ENCODE assay signal across 17 mouse cellular contexts in genomic region chr2:110007423-110008267, GRCm38 (mm10). TPM values are rescaled to one million over a fixed set of nuclear protein-coding genes. Genes with fewer than 3 reads are reported as not detected.
DNase-seq lines count a peak whose midpoint lies in the region; ATAC-seq and TF ChIP-seq lines count a peak whose summit lies in the region.
"Had no signal": no experiment of that assay in that cellular context is flagged by ENCODE, and none has a peak within 500 bp of the region (broad histone marks: within the 10 kb centered on the region; RNA-seq: fewer than 3 reads in every experiment).

No protein-coding gene starts in this region.

- peak; percentile 29 for DNase-seq in lung, embryonic 14.5 days
- no peak for DNase-seq in lung, postnatal 4 days
- peak; percentile 58 for DNase-seq in liver, postnatal 0 days
- no peak for DNase-seq in B cell, adult 2 months
- DNase-seq in testis, postnatal 14 days (ENCODE audit: low spot score) = no peak
- DNase-seq in forebrain, embryonic 11.5 days (ENCODE audit: low spot score) = no peak
- DNase-seq: adrenal gland, postnatal 36 days; cerebellum, adult 11 months; heart, adult 18-20 months; layer of hippocampus, adult 9-11 months; left cerebral cortex, postnatal 4 days; thymus, postnatal 36 days had no signal

- peak; percentile 79 for TF ChIP-seq EP300 in liver, postnatal 0 days (IDR thresholded peaks at IDR 0.05; ENCODE audit: low read depth)

- H3K4me3 ChIP-seq in lung, embryonic 14.5 days (ENCODE audit: low read depth, low read length) = no peak overlapping the region
- H3K4me3 ChIP-seq in intestine, embryonic 16.5 days (ENCODE audit: low read length) = no peak overlapping the region
- no peak overlapping the region for H3K4me3 ChIP-seq in liver, postnatal 0 days (ENCODE audit: low read depth, low read length)
- H3K4me3 ChIP-seq in forebrain, embryonic 11.5 days (ENCODE audit: low read depth, low read length) = no peak overlapping the region
- H3K4me3 ChIP-seq: megakaryocyte, embryonic 14.5 days had no signal

- no peak overlapping the region for H3K9ac ChIP-seq in lung, embryonic 14.5 days
- H3K9ac ChIP-seq in intestine, embryonic 16.5 days (ENCODE audit: low read depth, low read length) = no peak overlapping the region
- no peak overlapping the region for H3K9ac ChIP-seq in liver, postnatal 0 days (replicated peaks)
- H3K9ac ChIP-seq in forebrain, embryonic 11.5 days (ENCODE audit: low read length) = no peak overlapping the region

- 0 out of 2 replicates have a peak, but pooled peaks cover 2% of the 10 kb centered on the region for H3K36me3 ChIP-seq in lung, embryonic 14.5 days (ENCODE audit: insufficient read depth)
- H3K36me3 ChIP-seq in intestine, embryonic 16.5 days (ENCODE audit: control insufficient read depth, insufficient read depth, low read length) = peaks cover 20% of the 10 kb centered on the region
- H3K36me3 ChIP-seq in liver, postnatal 0 days (replicated peaks; ENCODE audit: insufficient read depth, low read length) = peaks cover 7% of the 10 kb centered on the region; the same call in 1 of the 2 replicates
- H3K36me3 ChIP-seq in forebrain, embryonic 11.5 days (ENCODE audit: control insufficient read depth, insufficient read depth, low read length) = no peaks in the 10 kb centered on the region

- no peak for ATAC-seq in lung, embryonic 14.5 days (ENCODE audit: insufficient read depth)
- ATAC-seq in common myeloid progenitor, adult 5-6 weeks (replicated peaks; ENCODE audit: low read depth, poor library complexity, severe bottlenecking) = peak; percentile 66
- peak; percentile 66 for ATAC-seq in intestine, embryonic 16.5 days
- peak; percentile 78 for ATAC-seq in liver, postnatal 0 days
- no peak for ATAC-seq in forebrain, embryonic 11.5 days (replicated peaks; ENCODE audit: low FRiP score)
- ATAC-seq: activated CD4-positive, CD25-positive, alpha-beta regulatory T cell, adult 4 months had no signal

- H3K27ac ChIP-seq in lung, embryonic 14.5 days (ENCODE audit: low read depth) = no peak overlapping the region
- no peak overlapping the region for H3K27ac ChIP-seq in intestine, embryonic 16.5 days (ENCODE audit: low read length)
- no peak overlapping the region for H3K27ac ChIP-seq in liver, postnatal 0 days (ENCODE audit: low read depth)
- no peak overlapping the region for H3K27ac ChIP-seq in forebrain, embryonic 11.5 days (ENCODE audit: low read depth, low read length)
- H3K27ac ChIP-seq: kidney, postnatal 0 days had no signal

- TF ChIP-seq CTCF in lung, embryonic 14.5 days (IDR thresholded peaks at IDR 0.05; ENCODE audit: low read depth) = no peak
- TF ChIP-seq CTCF in liver, postnatal 0 days (IDR thresholded peaks at IDR 0.05; ENCODE audit: low read depth) = no peak

- H3K9me3 ChIP-seq in lung, embryonic 14.5 days (ENCODE audit: low read depth, low read length) = no peaks in the 10 kb centered on the region
- no peaks in the 10 kb centered on the region for H3K9me3 ChIP-seq in intestine, embryonic 16.5 days (ENCODE audit: control insufficient read depth, low read length)
- no peaks in the 10 kb centered on the region for H3K9me3 ChIP-seq in liver, postnatal 0 days (ENCODE audit: low read length)
- no peaks in the 10 kb centered on the region for H3K9me3 ChIP-seq in forebrain, embryonic 11.5 days (ENCODE audit: control insufficient read depth, low read length)
- H3K9me3 ChIP-seq: megakaryocyte, embryonic 14.5 days had no signal

- H3K4me2 ChIP-seq in lung, embryonic 14.5 days = no peak overlapping the region
- H3K4me2 ChIP-seq in intestine, embryonic 16.5 days (ENCODE audit: low read depth, low read length) = no peak overlapping the region
- peak overlapping the region; percentile 38; the same call in 1 of the 2 replicates for H3K4me2 ChIP-seq in liver, postnatal 0 days (ENCODE audit: low read depth, low read length)
- H3K4me2 ChIP-seq in forebrain, embryonic 11.5 days (ENCODE audit: low read depth, low read length, severe bottlenecking) = no peak overlapping the region

- H3K4me1 ChIP-seq in lung, embryonic 14.5 days (ENCODE audit: insufficient read depth) = no peaks in the 10 kb centered on the region
- H3K4me1 ChIP-seq in intestine, embryonic 16.5 days (ENCODE audit: control insufficient read depth, insufficient read depth, low read length) = 0 out of 2 replicates have a peak, but pooled peaks cover 2% of the 10 kb centered on the region
- H3K4me1 ChIP-seq in liver, postnatal 0 days (ENCODE audit: insufficient read depth) = peaks cover 11% of the 10 kb centered on the region
- H3K4me1 ChIP-seq in forebrain, embryonic 11.5 days (replicated peaks; ENCODE audit: control insufficient read depth, insufficient read depth, low read length) = no peaks in the 10 kb centered on the region
- H3K4me1 ChIP-seq: megakaryocyte, embryonic 14.5 days had no signal

- H3K27me3 ChIP-seq in lung, embryonic 14.5 days (ENCODE audit: insufficient read depth, low read length) = no peaks in the 10 kb centered on the region
- no peaks in the 10 kb centered on the region for H3K27me3 ChIP-seq in intestine, embryonic 16.5 days (replicated peaks; ENCODE audit: control insufficient read depth, insufficient read depth, low read length)
- H3K27me3 ChIP-seq in liver, postnatal 0 days (ENCODE audit: insufficient read depth, low read length) = no peaks in the 10 kb centered on the region
- no peaks in the 10 kb centered on the region for H3K27me3 ChIP-seq in forebrain, embryonic 11.5 days (ENCODE audit: control insufficient read depth, insufficient read depth, low read length)
- H3K27me3 ChIP-seq: megakaryocyte, embryonic 14.5 days had no signal

- WGBS in lung, embryonic 14.5 days = 85% methylated on average over 10 of the region's 10 CpGs
- WGBS in intestine, embryonic 16.5 days = 82% methylated on average over 10 of the region's 10 CpGs
- WGBS in liver, postnatal 0 days (ENCODE audit: insufficient replicate concordance) = 55% methylated on average over 10 of the region's 10 CpGs
- WGBS in forebrain, embryonic 11.5 days = 91% methylated on average over 10 of the region's 10 CpGs

RNA-seq across cellular contexts. Expression of gene Ccdc34, which starts 10.0 kb away (rescaled TPM):
- polyA plus RNA-seq in lung, embryonic 14.5 days (2014; fragmentation: Nextera tagmentation; extraction: Ambion mirVana) = 36.9 and 39.5 TPM in 2 replicates
- 41.1 and 55.0 TPM in 2 replicates for total RNA-seq in common myeloid progenitor, adult 5-6 weeks (2017)
- 34.5 and 40.0 TPM in 2 replicates for polyA plus RNA-seq in intestine, embryonic 16.5 days (2015; fragmentation: Nextera tagmentation; extraction: Ambion mirVana)
- 14.5 and 14.6 TPM in 2 replicates for polyA plus RNA-seq in liver, postnatal 0 days (2015; fragmentation: Nextera tagmentation; extraction: Ambion mirVana)
- polyA plus RNA-seq in forebrain, embryonic 11.5 days (2014; fragmentation: Nextera tagmentation; extraction: Ambion mirVana) = 59.4 and 60.4 TPM in 2 replicates

Comparison
In these comparisons a context has a peak if more than half of its experiments do, and no peak if none do; other contexts are left out.
1. DNase-seq: peak in lung, embryonic 14.5 days (single experiment) and liver, postnatal 0 days (single experiment); none in lung, postnatal 4 days (0 of 2), B cell, adult 2 months (0 of 2), testis, postnatal 14 days (single experiment) and forebrain, embryonic 11.5 days (single experiment).
2. ATAC-seq: peak in common myeloid progenitor, adult 5-6 weeks (single experiment), intestine, embryonic 16.5 days (single experiment) and liver, postnatal 0 days (single experiment); none in lung, embryonic 14.5 days (single experiment) and forebrain, embryonic 11.5 days (single experiment).